10 mouse cellular contexts compared by ENCODE assay signal in the genomic region with DNA sequence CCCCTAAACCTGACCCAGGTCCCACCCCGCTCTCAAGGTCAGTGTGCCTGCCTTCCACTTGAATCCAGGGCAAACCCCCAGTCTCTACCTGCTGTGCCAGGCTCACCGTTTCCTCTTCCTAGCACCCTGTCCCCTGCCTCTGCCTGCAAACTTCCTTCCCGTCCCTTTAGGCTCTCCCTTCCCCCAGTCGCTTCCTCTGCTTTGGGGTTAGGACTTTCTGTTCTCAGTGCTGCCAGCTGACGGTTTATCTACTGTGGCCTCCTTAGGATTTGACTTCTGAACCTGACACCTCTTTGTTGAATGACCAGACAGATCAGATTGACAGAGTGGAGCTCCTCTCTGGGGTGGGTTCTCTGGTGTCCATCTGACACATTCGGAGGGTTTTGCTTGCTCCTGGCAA. TPM values are rescaled to one million over a fixed set of nuclear protein-coding genes. Genes with fewer than 3 reads are reported as not detected.
DNase-seq lines count a peak whose midpoint lies in the region; ATAC-seq and TF ChIP-seq lines count a peak whose summit lies in the region.
"Had no signal": no experiment of that assay in that cellular context is flagged by ENCODE, and none has a peak within 500 bp of the region (broad histone marks: within the 10 kb centered on the region; RNA-seq: fewer than 3 reads in every experiment).

No protein-coding gene starts in this region.

- WGBS in heart, embryonic 13.5 days: 25% methylated on average over 6 of the region's 6 CpGs
- WGBS in heart, adult 2 months: 38% methylated on average over 6 of the region's 6 CpGs
- WGBS in large intestine, adult 2 months: 18% methylated on average over 6 of the region's 6 CpGs
- 41% methylated on average over 6 of the region's 6 CpGs for WGBS in hindbrain, embryonic 12.5 days

- intact Hi-C loops in heart, adult 2 months (cut with DNase I): no loop called here

- no peak overlapping the region for H3K27ac ChIP-seq in heart, embryonic 13.5 days (replicated peaks)
- H3K27ac ChIP-seq in heart, adult 2 months: no peak overlapping the region
- no peak overlapping the region for H3K27ac ChIP-seq in hindbrain, embryonic 12.5 days

- no peaks in the 10 kb centered on the region for H3K79me2 ChIP-seq in heart, adult 2 months (replicated peaks; ENCODE audit: control insufficient read depth, insufficient read depth, low read length)

- no peaks in the 10 kb centered on the region for H3K36me3 ChIP-seq in heart, embryonic 13.5 days
- no peaks in the 10 kb centered on the region for H3K36me3 ChIP-seq in heart, adult 2 months (ENCODE audit: control insufficient read depth, insufficient read depth, low read length)
- no peaks in the 10 kb centered on the region for H3K36me3 ChIP-seq in hindbrain, embryonic 12.5 days

- no peak overlapping the region; the same call in 1 of the 2 replicates for H3K4me2 ChIP-seq in heart, embryonic 13.5 days
- H3K4me2 ChIP-seq in hindbrain, embryonic 12.5 days (replicated peaks): no peak overlapping the region

- no peak for TF ChIP-seq EP300 in heart, adult 2 months (IDR thresholded peaks at IDR 0.05; ENCODE audit: insufficient read depth, low read depth, low read length)

- H3K9ac ChIP-seq in heart, embryonic 13.5 days: peak overlapping the region; percentile 40; the same call in 1 of the 2 replicates
- H3K9ac ChIP-seq in heart, adult 2 months (ENCODE audit: low read depth, low read length): no peak overlapping the region
- H3K9ac ChIP-seq in hindbrain, embryonic 12.5 days: no peak overlapping the region

- ATAC-seq in heart, embryonic 13.5 days (ENCODE audit: extremely low read depth, insufficient number of reproducible peaks, low FRiP score, low TSS enrichment): no peak
- ATAC-seq in hematopoietic stem cell, adult 5-6 weeks (replicated peaks in 1 of 2; ENCODE audit: insufficient read depth in 1 of 2, low FRiP score in 2 of 2, low TSS enrichment in 1 of 2, low read depth in 1 of 2, poor library complexity in 2 of 2, severe bottlenecking in 2 of 2): peak; percentile 73 to 75
- peak; percentile 66 for ATAC-seq in megakaryocyte progenitor cell, adult 5-6 weeks (replicated peaks; ENCODE audit: poor library complexity)
- ATAC-seq in hindbrain, embryonic 12.5 days (ENCODE audit: low FRiP score): no peak
- ATAC-seq: Patski had no signal

- peaks cover 45% of the 10 kb centered on the region for H3K27me3 ChIP-seq in heart, embryonic 13.5 days (replicated peaks)
- no peaks in the 10 kb centered on the region for H3K27me3 ChIP-seq in heart, adult 2 months (ENCODE audit: control insufficient read depth, insufficient read depth, low read length)
- peaks cover 11% of the 10 kb centered on the region for H3K27me3 ChIP-seq in hindbrain, embryonic 12.5 days
- H3K27me3 ChIP-seq: Patski had no signal

- peaks cover 26% of the 10 kb centered on the region for H3K4me1 ChIP-seq in heart, embryonic 13.5 days
- no peaks in the 10 kb centered on the region for H3K4me1 ChIP-seq in heart, adult 2 months (ENCODE audit: control insufficient read depth, insufficient read depth, low read length)
- peaks cover 18% of the 10 kb centered on the region for H3K4me1 ChIP-seq in hindbrain, embryonic 12.5 days

- TF ChIP-seq CTCF in heart, adult 2 months (IDR thresholded peaks at IDR 0.05): no peak

- H3K9me3 ChIP-seq in heart, embryonic 13.5 days: no peaks in the 10 kb centered on the region
- H3K9me3 ChIP-seq in hindbrain, embryonic 12.5 days (replicated peaks): no peaks in the 10 kb centered on the region

- no peak for TF ChIP-seq POLR2A in heart, adult 2 months (IDR thresholded peaks at IDR 0.05; ENCODE audit: insufficient read depth, low read depth, low read length)

- no peak for DNase-seq in heart, adult 2 months
- DNase-seq in large intestine, adult 2 months (ENCODE audit: low read depth, low spot score): peak; percentile 35
- no peak for DNase-seq in right cerebral cortex, postnatal 14 days
- no peak for DNase-seq in adrenal gland, postnatal 14 days
- DNase-seq: cerebellum, adult 9-11 months had no signal

- H3K4me3 ChIP-seq in heart, embryonic 13.5 days: no peak overlapping the region
- H3K4me3 ChIP-seq in heart, adult 2 months: no peak overlapping the region
- no peak overlapping the region for H3K4me3 ChIP-seq in hindbrain, embryonic 12.5 days

RNA-seq across cellular contexts. Expression of a gene that starts 12.8 kb away (rescaled TPM):
- polyA plus RNA-seq in heart, embryonic 13.5 days (2015; fragmentation: Nextera tagmentation; extraction: Ambion mirVana): 988 and 1,051 TPM in 2 replicates
- total RNA-seq in heart, adult 2 months (2021): 10 to 100 TPM; 20.1 to 23.0 TPM
- 7.2 and 10.9 TPM in 2 replicates for polyA plus RNA-seq in heart, adult 2 months (2012; rRNA removed)
- 1,445 and 1,820 TPM in 2 replicates for total RNA-seq in hematopoietic stem cell, adult 5-6 weeks (2017)
- 40.1 and 45.3 TPM in 2 replicates for polyA plus RNA-seq in large intestine, adult 2 months (2012; rRNA removed)
- total RNA-seq in megakaryocyte progenitor cell, adult 5-6 weeks (2015): 794 and 868 TPM in 2 replicates
- 1,207 and 1,242 TPM in 2 replicates for total RNA-seq in megakaryocyte progenitor cell, adult 5-6 weeks (2017)
- 4,582 and 4,772 TPM in 2 replicates for polyA plus RNA-seq in hindbrain, embryonic 12.5 days (2016; fragmentation: Nextera tagmentation; extraction: Ambion mirVana)
- total RNA-seq in adrenal gland, postnatal 14 days (2021): 118 and 119 TPM in 2 replicates

RNA-seq across cellular contexts. Expression of a gene that starts 41.2 kb away (rescaled TPM):
- polyA plus RNA-seq in heart, embryonic 13.5 days (2015; fragmentation: Nextera tagmentation; extraction: Ambion mirVana): 10.0 and 10.9 TPM in 2 replicates
- total RNA-seq in heart, adult 2 months (2021): 10 to 100 TPM; 13.4 to 16.7 TPM
- 22.6 and 37.2 TPM in 2 replicates for polyA plus RNA-seq in heart, adult 2 months (2012; rRNA removed)
- total RNA-seq in hematopoietic stem cell, adult 5-6 weeks (2017): 15.6 and 25.2 TPM in 2 replicates
- 9.6 and 21.6 TPM in 2 replicates for polyA plus RNA-seq in large intestine, adult 2 months (2012; rRNA removed)
- 5.2 and 7.3 TPM in 2 replicates for total RNA-seq in megakaryocyte progenitor cell, adult 5-6 weeks (2015)
- total RNA-seq in megakaryocyte progenitor cell, adult 5-6 weeks (2017): 11.1 and 13.5 TPM in 2 replicates
- polyA plus RNA-seq in hindbrain, embryonic 12.5 days (2016; fragmentation: Nextera tagmentation; extraction: Ambion mirVana): 9.7 and 9.8 TPM in 2 replicates
- total RNA-seq in adrenal gland, postnatal 14 days (2021): 25.9 and 32.2 TPM in 2 replicates

RNA-seq across cellular contexts. Expression of a gene that starts 55.5 kb away (rescaled TPM):
- polyA plus RNA-seq in heart, embryonic 13.5 days (2015; fragmentation: Nextera tagmentation; extraction: Ambion mirVana): 8.5 and 11.2 TPM in 2 replicates
- total RNA-seq in heart, adult 2 months (2021): under 1 TPM; 0.18 TPM
- polyA plus RNA-seq in heart, adult 2 months (2012; rRNA removed): not detected in 2 replicates
- total RNA-seq in hematopoietic stem cell, adult 5-6 weeks (2017): 15.8 and 34.0 TPM in 2 replicates
- 3.4 and 4.2 TPM in 2 replicates for polyA plus RNA-seq in large intestine, adult 2 months (2012; rRNA removed)
- total RNA-seq in megakaryocyte progenitor cell, adult 5-6 weeks (2015): 11.8 and 14.6 TPM in 2 replicates
- 24.3 and 30.6 TPM in 2 replicates for total RNA-seq in megakaryocyte progenitor cell, adult 5-6 weeks (2017)
- 6.3 and 7.6 TPM in 2 replicates for polyA plus RNA-seq in hindbrain, embryonic 12.5 days (2016; fragmentation: Nextera tagmentation; extraction: Ambion mirVana)
- 1.8 and 3.0 TPM in 2 replicates for total RNA-seq in adrenal gland, postnatal 14 days (2021)

RNA-seq across cellular contexts. Expression of a gene that starts 59.2 kb away (rescaled TPM):
- polyA plus RNA-seq in heart, embryonic 13.5 days (2015; fragmentation: Nextera tagmentation; extraction: Ambion mirVana): 9.0 and 9.9 TPM in 2 replicates
- total RNA-seq in heart, adult 2 months (2021): 10 to 100 TPM in 1 of 2 experiments, 1 to 10 TPM in 1; 6.4 to 11.0 TPM
- 11.7 and 17.8 TPM in 2 replicates for polyA plus RNA-seq in heart, adult 2 months (2012; rRNA removed)
- 15.7 and 25.3 TPM in 2 replicates for total RNA-seq in hematopoietic stem cell, adult 5-6 weeks (2017)
- polyA plus RNA-seq in large intestine, adult 2 months (2012; rRNA removed): 32.1 and 41.9 TPM in 2 replicates
- total RNA-seq in megakaryocyte progenitor cell, adult 5-6 weeks (2015): 14.0 and 21.2 TPM in 2 replicates
- 14.5 and 16.2 TPM in 2 replicates for total RNA-seq in megakaryocyte progenitor cell, adult 5-6 weeks (2017)
- polyA plus RNA-seq in hindbrain, embryonic 12.5 days (2016; fragmentation: Nextera tagmentation; extraction: Ambion mirVana): 9.2 and 10.7 TPM in 2 replicates
- total RNA-seq in adrenal gland, postnatal 14 days (2021): 15.9 and 21.2 TPM in 2 replicates

Comparison
In these comparisons a context has a peak if more than half of its experiments do, and no peak if none do; other contexts are left out.
1. ATAC-seq: peak in hematopoietic stem cell, adult 5-6 weeks (2 of 2) and megakaryocyte progenitor cell, adult 5-6 weeks (single experiment); none in heart, embryonic 13.5 days (single experiment) and hindbrain, embryonic 12.5 days (single experiment).